Mouse (Mus musculus): ENCODE results near the gene Parp9. TPM values are rescaled to one million over a fixed set of nuclear protein-coding genes. Genes with fewer than 3 reads are reported as not detected.

Gene Parp9
- polyA plus RNA-seq, 1 experiment from 2014 or later = 21.2 TPM

- no peaks in the 10 kb centered on the region for H3K27me3 ChIP-seq
- no peak for TF ChIP-seq CTCF (IDR thresholded peaks at IDR 0.05)
- no peak for ATAC-seq
- in situ Hi-C loops (cut with MboI; ENCODE audit: low pct_unique_long_range_greater_than_20kb) = no loop called here
- POLR2A ChIA-PET = no interaction called here
- DNase-seq (ENCODE audit: low read depth, low spot score) = no peak
- CTCF ChIA-PET = interaction anchor here (1.0 kb wide), 1 partner anchor 11 kb away, joined by 4 read pairs; no protein-coding TSS in a partner anchor
Measured at GRCm38 (mm10) chr16:35906887-35907286, 31.4 kb upstream of the Parp9 start.

DNA sequence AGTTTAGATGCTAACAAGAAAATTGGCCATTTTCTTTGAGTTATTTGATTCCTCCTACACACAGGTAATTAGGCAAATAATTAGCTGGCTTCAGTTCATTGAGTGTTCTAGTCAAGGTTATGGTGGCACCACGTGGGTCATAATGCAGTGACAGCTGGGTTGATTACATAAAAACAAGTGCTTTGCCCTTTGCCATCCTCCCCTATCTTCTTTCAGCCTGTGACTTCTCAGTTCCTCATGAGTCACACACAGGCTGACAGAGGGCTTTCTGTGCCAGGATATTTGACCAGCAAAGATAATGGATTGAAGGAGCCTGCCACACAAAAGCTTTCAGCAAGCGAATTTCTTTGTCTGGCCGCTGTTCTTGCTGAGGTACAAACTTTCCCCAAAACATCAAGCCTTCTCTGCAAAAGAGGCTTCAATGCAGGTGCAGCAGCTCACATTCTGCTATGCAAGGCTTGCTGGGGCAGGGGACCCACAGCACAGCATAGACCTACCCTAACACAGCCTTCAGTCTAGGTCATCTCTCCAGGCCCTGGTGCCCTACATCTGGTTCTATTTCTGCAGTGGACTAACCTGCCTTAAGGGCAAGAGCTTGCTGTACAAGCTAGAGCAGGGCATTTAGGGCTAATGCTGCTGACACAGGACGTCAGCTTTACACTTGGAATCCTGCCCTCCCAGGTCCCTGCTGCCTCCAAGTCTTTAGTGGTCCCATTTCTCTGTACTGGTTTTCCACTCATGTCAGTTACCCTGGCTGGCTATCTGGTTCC lies 30.7 kb upstream of the Parp9 start:
- ChIA-PET POLR2A (no interaction called here), CTCF (interaction anchor here (1.0 to 1.1 kb wide), 2 partner anchors 12 to 32 kb away, joined by 3 to 4 read pairs; partner anchors contain the start of gene Dtx3l)
- in situ Hi-C loops (cut with MboI; ENCODE audit: low pct_unique_long_range_greater_than_20kb) = no loop called here
- H3K27me3 ChIP-seq = no peaks in the 10 kb centered on the region
- TF ChIP-seq CTCF (IDR thresholded peaks at IDR 0.05) = no peak
- ATAC-seq = no peak
- no peak for DNase-seq (ENCODE audit: low read depth, low spot score)

DNA sequence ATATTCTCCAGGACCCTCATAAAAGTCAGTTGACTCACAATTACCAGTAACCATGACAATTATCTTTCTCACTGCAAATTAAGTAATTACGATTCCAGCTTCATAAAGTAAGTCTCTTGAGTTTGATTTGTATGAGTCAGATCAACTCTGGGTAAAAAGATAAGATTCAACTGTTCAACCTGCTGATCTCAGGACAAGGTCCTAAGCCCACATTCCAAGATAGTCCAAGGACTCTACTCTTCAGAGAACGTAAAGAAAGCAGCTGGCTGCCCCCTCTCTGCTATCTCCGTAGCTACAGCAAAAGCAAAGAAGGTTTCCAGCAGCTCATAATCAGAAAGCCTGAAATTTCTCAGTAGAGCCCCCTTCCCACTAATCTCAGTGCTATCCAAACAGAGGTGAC lies 26.8 kb upstream of the Parp9 start:
- H3K27me3 ChIP-seq = no peaks in the 10 kb centered on the region
- no peak for DNase-seq (ENCODE audit: low read depth, low spot score)
- POLR2A ChIA-PET = no interaction called here
- in situ Hi-C loops (cut with MboI; ENCODE audit: low pct_unique_long_range_greater_than_20kb) = loop anchor here (5.0 kb wide), 1 partner anchor 34 kb away; no protein-coding TSS in a partner anchor
- no peak for TF ChIP-seq CTCF (IDR thresholded peaks at IDR 0.05)
- CTCF ChIA-PET = interaction anchor here (1.5 kb wide), 1 partner anchor 10 kb away, joined by 5 read pairs; no protein-coding TSS in a partner anchor
- ATAC-seq = no peak

DNA sequence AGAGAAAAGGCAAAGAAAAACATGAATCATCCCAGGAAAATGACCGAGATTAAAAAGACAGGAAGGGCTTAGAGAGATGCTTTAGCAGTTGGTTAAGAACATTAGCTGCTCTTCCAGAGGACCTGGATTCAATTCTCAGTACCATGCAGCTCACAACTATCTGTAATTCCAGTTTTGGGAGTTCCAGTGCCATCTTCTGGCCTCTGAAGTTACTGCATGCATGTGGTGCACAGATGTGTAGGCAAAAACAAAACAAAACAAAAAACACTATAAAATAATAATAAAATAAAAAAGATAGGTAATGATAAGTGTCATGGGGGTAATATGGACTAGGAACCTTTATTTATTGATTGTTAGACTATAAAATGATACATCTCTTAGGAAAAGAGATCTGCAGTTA lies 24.7 kb upstream of the Parp9 start:
- ATAC-seq (no peak), DNase-seq (ENCODE audit: low read depth, low spot score) (no peak)
- peak; percentile 72 for TF ChIP-seq CTCF (IDR thresholded peaks at IDR 0.05)
- in situ Hi-C loops (cut with MboI; ENCODE audit: low pct_unique_long_range_greater_than_20kb) = loop anchor here (5.0 kb wide), 1 partner anchor 36 kb away; no protein-coding TSS in a partner anchor
- ChIA-PET CTCF (interaction anchor here (0.7 to 1.3 kb wide), 5 partner anchors 9 to 43 kb away, joined by 3 to 5 read pairs (median 4); no protein-coding TSS in a partner anchor), POLR2A (no interaction called here)
- no peaks in the 10 kb centered on the region for H3K27me3 ChIP-seq

- in situ Hi-C loops (cut with MboI; ENCODE audit: low pct_unique_long_range_greater_than_20kb) = loop anchor here (5.0 kb wide), 1 partner anchor 37 kb away; no protein-coding TSS in a partner anchor
- ChIA-PET POLR2A (no interaction called here), CTCF (interaction anchor here (1.2 kb wide), 1 partner anchor 15 kb away, joined by 4 read pairs; no protein-coding TSS in a partner anchor)
- DNase-seq (ENCODE audit: low read depth, low spot score) = no peak
- TF ChIP-seq CTCF (IDR thresholded peaks at IDR 0.05) = no peak
- H3K27me3 ChIP-seq = no peaks in the 10 kb centered on the region
- ATAC-seq = no peak
Measured at GRCm38 (mm10) chr16:35914301-35914700, 24.0 kb upstream of the Parp9 start.

- ATAC-seq (no peak), DNase-seq (ENCODE audit: low read depth, low spot score) (no peak)
- no peak for TF ChIP-seq CTCF (IDR thresholded peaks at IDR 0.05)
- CTCF ChIA-PET = interaction anchor here (0.9 to 1.5 kb wide), 3 partner anchors 10 to 21 kb away, joined by 3 to 5 read pairs (median 3); no protein-coding TSS in a partner anchor
- no peaks in the 10 kb centered on the region for H3K27me3 ChIP-seq
- in situ Hi-C loops (cut with MboI; ENCODE audit: low pct_unique_long_range_greater_than_20kb) = no loop called here
- POLR2A ChIA-PET = no interaction called here
Measured at GRCm38 (mm10) chr16:35918721-35919543, 19.3 kb upstream of the Parp9 start.

- POLR2A ChIA-PET = no interaction called here
- H3K27me3 ChIP-seq = no peaks in the 10 kb centered on the region
- CTCF ChIA-PET = interaction anchor here (1.0 kb wide), 1 partner anchor 8 kb away, joined by 5 read pairs; no protein-coding TSS in a partner anchor
- ATAC-seq (no peak), DNase-seq (ENCODE audit: low read depth, low spot score) (no peak)
- in situ Hi-C loops (cut with MboI; ENCODE audit: low pct_unique_long_range_greater_than_20kb) = no loop called here
- no peak for TF ChIP-seq CTCF (IDR thresholded peaks at IDR 0.05)
Measured at GRCm38 (mm10) chr16:35921676-35922235, 16.5 kb upstream of the Parp9 start.

DNA sequence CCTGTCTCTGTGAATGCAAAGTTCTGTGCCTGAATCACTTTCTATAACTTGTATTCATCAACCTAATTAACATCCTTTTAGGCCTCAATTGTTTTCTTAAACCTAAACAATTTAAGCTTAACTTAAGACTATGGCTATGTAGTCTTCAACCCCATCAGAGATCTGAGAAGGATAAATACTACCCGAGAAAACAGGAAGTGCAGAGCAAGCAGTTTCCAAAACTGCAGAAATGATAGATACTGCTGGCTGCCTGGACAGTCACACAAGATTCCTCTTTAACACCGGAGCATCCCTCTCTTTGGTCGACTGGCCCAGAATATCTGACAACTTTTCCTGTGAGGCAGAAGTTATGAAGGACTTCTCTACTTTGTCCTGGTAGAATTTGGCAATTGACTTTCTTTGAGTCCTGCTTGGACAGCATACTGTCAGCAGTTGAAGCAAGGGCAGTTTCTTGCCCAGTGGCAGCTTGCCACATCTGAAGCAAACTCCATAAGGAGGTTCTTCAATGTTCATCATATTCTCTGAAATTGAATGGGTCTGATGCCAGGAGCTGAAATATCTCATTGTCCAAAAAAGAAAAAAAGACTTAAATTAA lies 15.9 kb upstream of the Parp9 start:
- in situ Hi-C loops (cut with MboI; ENCODE audit: low pct_unique_long_range_greater_than_20kb) = no loop called here
- ChIA-PET POLR2A (no interaction called here), CTCF (interaction anchor here (1.0 kb wide), 1 partner anchor 9 kb away, joined by 5 read pairs; no protein-coding TSS in a partner anchor)
- H3K27me3 ChIP-seq = no peaks in the 10 kb centered on the region
- no peak for DNase-seq (ENCODE audit: low read depth, low spot score)
- no peak for TF ChIP-seq CTCF (IDR thresholded peaks at IDR 0.05)
- no peak for ATAC-seq

DNA sequence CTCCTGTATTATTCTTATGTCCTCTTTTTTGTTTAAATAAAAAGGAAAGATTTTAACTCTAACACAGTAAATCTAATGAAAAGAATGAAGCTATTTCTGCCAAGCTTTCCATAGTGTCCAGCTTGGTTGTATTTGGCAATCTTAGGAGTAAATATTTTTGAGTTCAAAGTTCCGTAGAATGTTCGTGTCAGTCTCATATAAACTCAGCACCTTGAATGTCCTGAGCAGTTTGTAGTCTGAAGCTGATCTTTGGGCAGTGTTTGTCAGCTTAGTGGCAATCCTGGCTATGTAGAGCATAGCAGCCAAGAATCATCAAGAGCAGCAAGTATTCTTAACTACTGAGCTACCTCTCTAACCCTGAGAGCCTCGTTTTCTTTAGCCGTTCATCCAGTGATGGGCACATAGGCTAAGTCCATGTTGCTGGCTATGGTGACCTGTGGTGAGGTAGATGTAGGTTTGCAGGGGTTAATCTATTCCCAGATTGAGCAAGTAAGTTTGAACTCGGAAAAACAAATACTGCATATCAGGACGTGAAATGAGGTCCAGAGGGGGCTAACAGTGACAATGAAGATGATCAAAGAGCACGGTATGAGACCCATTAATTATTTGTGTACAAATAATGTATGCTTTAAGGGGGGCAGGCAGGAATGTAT lies 14.6 kb upstream of the Parp9 start:
- POLR2A ChIA-PET = no interaction called here
- CTCF ChIA-PET = no interaction called here
- DNase-seq (ENCODE audit: low read depth, low spot score) (no peak), ATAC-seq (no peak)
- in situ Hi-C loops (cut with MboI; ENCODE audit: low pct_unique_long_range_greater_than_20kb) = no loop called here
- no peak for TF ChIP-seq CTCF (IDR thresholded peaks at IDR 0.05)
- no peaks in the 10 kb centered on the region for H3K27me3 ChIP-seq

DNA sequence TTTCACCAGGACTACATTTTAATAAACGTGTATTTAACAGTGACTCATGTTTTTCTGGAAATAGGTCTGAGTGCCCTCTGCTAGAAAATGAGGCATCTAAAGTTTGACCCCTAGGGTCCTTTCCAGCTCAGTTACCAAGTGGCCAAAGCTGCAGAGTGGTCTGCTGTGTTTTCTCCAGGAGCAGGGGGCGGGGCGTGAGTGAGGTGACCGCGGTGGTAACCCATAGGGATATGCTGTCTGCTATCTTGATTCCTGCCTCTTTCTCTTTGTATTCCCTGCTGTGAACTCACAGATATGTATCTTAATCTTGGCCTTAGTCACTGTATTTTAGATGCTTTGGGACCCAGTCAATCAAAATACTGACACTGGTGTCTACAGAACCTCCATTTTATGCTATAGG lies 13.9 kb upstream of the Parp9 start:
- no peaks in the 10 kb centered on the region for H3K27me3 ChIP-seq
- no peak for ATAC-seq
- no peak for TF ChIP-seq CTCF (IDR thresholded peaks at IDR 0.05)
- ChIA-PET CTCF (interaction anchor here (0.8 kb wide), 1 partner anchor 11 kb away, joined by 3 read pairs; no protein-coding TSS in a partner anchor), POLR2A (no interaction called here)
- no peak for DNase-seq (ENCODE audit: low read depth, low spot score)
- in situ Hi-C loops (cut with MboI; ENCODE audit: low pct_unique_long_range_greater_than_20kb) = no loop called here
